Mouse (Mus musculus) limb, embryonic 13.5 days (tissue): ENCODE measurements around the gene Gm853. TPM values are rescaled to one million over a fixed set of nuclear protein-coding genes. Genes with fewer than 3 reads are reported as not detected.

Experiments used
- polyA plus RNA-seq: library from polyadenylated mRNA; unstranded; fragments of >200 nt; fragmentation: Nextera tagmentation; extraction: Ambion mirVana; gene quantifications from 2 replicates; pipeline ENCODE4 v1.2.1, GENCODE M21; 2015

Gene Gm853
- polyA plus RNA-seq, 1 experiment from 2014 or later: not detected

Other genes starting within 250 kb of the Gm853 start
- 4.0 and 4.8 TPM in 2 replicates for gene Adgrb2, start 237.5 kb downstream of the Gm853 start, polyA plus RNA-seq
- gene Col16a1, start 174.6 kb downstream of the Gm853 start, polyA plus RNA-seq: 64.6 and 65.8 TPM in 2 replicates
- 64.1 and 64.3 TPM in 2 replicates for gene Pef1, start 119.8 kb downstream of the Gm853 start, polyA plus RNA-seq
- gene Hcrtr1, start 83.0 kb downstream of the Gm853 start, polyA plus RNA-seq: not detected in 2 replicates
- gene Tinagl1, start 47.3 kb downstream of the Gm853 start, polyA plus RNA-seq: 13.5 and 14.0 TPM in 2 replicates
- gene Serinc2, start 56.8 kb upstream of the Gm853 start, polyA plus RNA-seq: 223 TPM in 2 replicates
- 24.3 and 27.4 TPM in 2 replicates for gene Fabp3, start 86.2 kb upstream of the Gm853 start, polyA plus RNA-seq
- not detected in 2 replicates for gene Gm10570, start 86.3 kb upstream of the Gm853 start, polyA plus RNA-seq
- 87.1 and 87.4 TPM in 2 replicates for gene Zcchc17, start 137.5 kb upstream of the Gm853 start, polyA plus RNA-seq
- 167 and 173 TPM in 2 replicates for gene Snrnp40, start 137.7 kb upstream of the Gm853 start, polyA plus RNA-seq